8 mouse cellular contexts compared by ENCODE assay signal in the genomic region with DNA sequence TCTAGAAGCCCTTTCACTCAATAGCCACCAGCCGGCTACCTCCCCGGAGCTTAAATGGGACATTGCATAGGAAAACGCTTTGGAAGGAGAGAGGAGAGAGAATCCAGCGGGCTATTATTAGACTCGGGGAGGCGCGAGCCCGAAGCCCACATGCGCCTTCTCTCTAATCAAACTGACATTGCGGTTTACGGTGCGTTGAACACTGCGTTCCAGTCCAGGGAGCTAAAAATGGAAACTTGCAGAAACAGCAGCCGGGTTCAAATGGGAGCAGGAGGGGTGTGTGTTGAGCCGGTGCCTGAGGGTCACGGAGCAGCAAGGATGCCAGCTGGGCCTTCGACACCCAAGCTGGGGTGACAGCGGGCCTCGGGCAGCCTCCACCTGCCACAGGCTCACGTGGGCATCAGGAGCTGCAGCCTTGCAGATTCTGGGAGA.
DNase-seq lines count a peak whose midpoint lies in the region; ATAC-seq lines count a peak whose summit lies in the region.

No protein-coding gene starts in this region.

- DNase-seq in adrenal gland, adult (ENCODE audit: inconsistent age in 2 of 2, low spot score in 1 of 2): peak; percentile 4 to 24
- DNase-seq in adrenal gland, adult 18-20 months (ENCODE audit: low spot score in 2 of 2): no peak
- DNase-seq in layer of hippocampus, adult 9-11 months: peak; percentile 38
- DNase-seq in retina, embryonic 14.5 days (ENCODE audit: low spot score): peak; percentile 77
- no peak for DNase-seq in spleen, postnatal 10 days (ENCODE audit: low spot score in 2 of 2)
- DNase-seq in urinary bladder, adult 2 months (ENCODE audit: low spot score): no peak

- H3K27me3 ChIP-seq in forebrain, embryonic 15.5 days: no peaks in the 10 kb centered on the region
- H3K27me3 ChIP-seq in heart, embryonic 15.5 days: no peaks in the 10 kb centered on the region

- 6% methylated on average over 20 of the region's 20 CpGs for WGBS in forebrain, embryonic 15.5 days
- 47% methylated on average over 20 of the region's 20 CpGs for WGBS in heart, embryonic 15.5 days

- no peak overlapping the region for H3K4me3 ChIP-seq in forebrain, embryonic 15.5 days
- peak overlapping the region; percentile 19; the same call in 1 of the 2 replicates for H3K4me3 ChIP-seq in heart, embryonic 15.5 days

- no peaks in the 10 kb centered on the region for H3K9me3 ChIP-seq in forebrain, embryonic 15.5 days
- H3K9me3 ChIP-seq in heart, embryonic 15.5 days (replicated peaks): no peaks in the 10 kb centered on the region

- ATAC-seq in forebrain, embryonic 15.5 days (replicated peaks): peak; percentile 70
- 0 out of 2 replicates have a peak, but pooled peaks have one; percentile 36 for ATAC-seq in heart, embryonic 15.5 days (replicated peaks; ENCODE audit: insufficient number of reproducible peaks, insufficient read depth, low FRiP score, low read depth)

- H3K36me3 ChIP-seq in forebrain, embryonic 15.5 days: no peaks in the 10 kb centered on the region
- no peaks in the 10 kb centered on the region for H3K36me3 ChIP-seq in heart, embryonic 15.5 days

- peak overlapping the region; percentile 10; the same call in 1 of the 2 replicates for H3K9ac ChIP-seq in forebrain, embryonic 15.5 days (replicated peaks)
- H3K9ac ChIP-seq in heart, embryonic 15.5 days: no peak overlapping the region

- H3K4me2 ChIP-seq in forebrain, embryonic 15.5 days (replicated peaks): peak overlapping the region; percentile 37
- H3K4me2 ChIP-seq in heart, embryonic 15.5 days: peak overlapping the region; percentile 51

- peaks cover 9% of the 10 kb centered on the region for H3K4me1 ChIP-seq in forebrain, embryonic 15.5 days
- peaks cover 4% of the 10 kb centered on the region for H3K4me1 ChIP-seq in heart, embryonic 15.5 days (replicated peaks)

- H3K27ac ChIP-seq in forebrain, embryonic 15.5 days (replicated peaks): peak overlapping the region; percentile 74
- peak overlapping the region; percentile 63 for H3K27ac ChIP-seq in heart, embryonic 15.5 days

Comparison
In these comparisons a context has a peak if more than half of its experiments do, and no peak if none do; other contexts are left out.
1. DNase-seq: peak in adrenal gland, adult (2 of 2), layer of hippocampus, adult 9-11 months (single experiment) and retina, embryonic 14.5 days (single experiment); none in adrenal gland, adult 18-20 months (0 of 2), spleen, postnatal 10 days (0 of 2) and urinary bladder, adult 2 months (single experiment).